Mouse (Mus musculus): Measurements from ENCODE around the gene Itga11. TPM values are rescaled to one million over a fixed set of nuclear protein-coding genes. Genes with fewer than 3 reads are reported as not detected.
"Not testable (repeated sequence)": the region's sequence is repeated elsewhere in the genome, so short reads cannot be mapped to it uniquely, and the experiment has no call there.

Itga11 gene
- polyA plus RNA-seq, 1 experiment, result 2.7 TPM

DNA sequence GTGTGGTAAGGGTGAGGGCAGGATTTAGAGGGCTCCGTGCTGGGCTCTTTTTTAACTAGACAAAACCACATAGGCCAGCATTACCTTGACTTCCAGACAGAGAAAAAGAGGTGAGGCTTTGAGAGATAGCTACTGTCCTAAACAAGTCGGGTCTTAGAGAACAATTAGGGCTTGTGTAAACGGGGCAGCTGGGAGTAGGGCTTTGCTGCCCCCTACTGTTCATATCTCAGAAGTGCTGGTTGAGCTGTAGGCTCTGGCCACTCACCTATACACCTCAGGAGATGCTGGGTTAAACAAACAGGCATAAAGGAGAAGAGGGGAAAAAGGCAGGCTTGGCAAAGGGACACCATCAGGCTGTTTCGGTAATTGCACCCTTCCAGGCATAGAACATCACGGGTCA lies 99.8 kb downstream of the Itga11 start:
- H3K4me1 ChIP-seq, result peaks cover 14% of the 10 kb centered on the region
- H3K27me3 ChIP-seq (replicated peaks), result peaks cover 22% of the 10 kb centered on the region
- H3K36me3 ChIP-seq (replicated peaks; ENCODE audit: low read length), result no peaks in the 10 kb centered on the region
- no peak overlapping the region for H3K4me3 ChIP-seq (replicated peaks)
- H3K9me3 ChIP-seq, result no peaks in the 10 kb centered on the region
- TF ChIP-seq GATA1 (IDR thresholded peaks at IDR 0.05; ENCODE audit: borderline replicate concordance, low read length) (no peak), FLI1 (IDR thresholded peaks at IDR 0.05; ENCODE audit: low read length) (no peak)

GRCm38 (mm10) chr9:62778721-62779120 lies 101.1 kb downstream of the Itga11 start:
- no peak for TF ChIP-seq GATA1 (IDR thresholded peaks at IDR 0.05; ENCODE audit: borderline replicate concordance, low read length)
- no peak for TF ChIP-seq FLI1 (IDR thresholded peaks at IDR 0.05; ENCODE audit: low read length)
- Histone ChIP-seq H3K4me3 (replicated peaks) (no peak overlapping the region), H3K4me1 (peaks cover 20% of the 10 kb centered on the region), H3K27me3 (replicated peaks) (peaks cover 16% of the 10 kb centered on the region), H3K9me3 (no peaks in the 10 kb centered on the region), H3K36me3 (replicated peaks; ENCODE audit: low read length) (no peaks in the 10 kb centered on the region)

GRCm38 (mm10) chr9:62781965-62782364 lies 104.3 kb downstream of the Itga11 start:
- no peak for TF ChIP-seq GATA1 (IDR thresholded peaks at IDR 0.05; ENCODE audit: borderline replicate concordance, low read length)
- TF ChIP-seq FLI1 (IDR thresholded peaks at IDR 0.05; ENCODE audit: low read length), result no peak
- Histone ChIP-seq H3K36me3 (replicated peaks; ENCODE audit: low read length) (peaks cover 2% of the 10 kb centered on the region), H3K4me3 (replicated peaks) (no peak overlapping the region), H3K4me1 (peaks cover 27% of the 10 kb centered on the region), H3K9me3 (no peaks in the 10 kb centered on the region), H3K27me3 (replicated peaks) (peaks cover 10% of the 10 kb centered on the region)

DNA sequence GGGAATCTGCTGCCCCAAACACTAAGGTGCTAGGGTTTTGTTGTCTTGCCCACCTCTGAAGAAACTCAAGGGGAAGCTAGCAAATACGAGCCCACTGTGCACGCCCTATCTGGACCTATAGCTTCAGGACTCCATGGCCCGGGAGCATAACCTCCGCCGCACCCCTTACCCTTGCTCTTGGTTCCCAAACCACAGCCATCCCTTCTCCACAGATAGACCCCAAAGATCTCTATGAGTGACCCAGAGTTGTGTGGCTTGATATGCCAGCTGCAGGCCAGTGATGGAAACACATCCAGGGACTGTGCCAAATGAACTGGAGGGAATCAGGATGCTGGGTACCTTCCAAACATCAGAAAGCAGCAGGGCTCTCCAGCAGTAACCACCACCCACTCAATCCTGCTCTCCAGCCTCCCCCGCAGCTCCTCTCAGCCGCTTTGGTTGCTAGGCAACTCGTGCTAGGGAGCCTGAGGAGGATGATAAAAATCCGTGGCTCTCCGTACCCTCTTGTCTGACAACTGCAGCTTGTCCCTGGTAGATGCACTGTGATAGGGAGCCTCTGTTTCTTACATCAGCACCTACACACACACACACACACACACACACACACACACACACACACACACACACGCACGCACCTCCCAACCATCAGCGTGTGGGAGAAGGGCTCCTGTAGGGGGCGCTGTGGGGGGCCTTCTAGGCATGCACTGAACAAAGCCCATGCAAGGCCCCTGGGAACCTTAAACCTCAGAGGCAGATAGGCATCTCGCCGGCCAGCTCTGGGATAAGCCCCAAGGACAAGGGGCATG lies 105.6 kb downstream of the Itga11 start:
- TF ChIP-seq GATA1 (IDR thresholded peaks at IDR 0.05; ENCODE audit: borderline replicate concordance, low read length) (no peak), FLI1 (IDR thresholded peaks at IDR 0.05; ENCODE audit: low read length) (no peak)
- Histone ChIP-seq H3K36me3 (replicated peaks; ENCODE audit: low read length) (peaks cover 2% of the 10 kb centered on the region), H3K9me3 (no peaks in the 10 kb centered on the region)

GRCm38 (mm10) chr9:62784233-62784632 lies 106.6 kb downstream of the Itga11 start:
- no peak overlapping the region for H3K4me3 ChIP-seq (replicated peaks)
- H3K4me1 ChIP-seq, result peaks cover 21% of the 10 kb centered on the region
- TF ChIP-seq GATA1 (IDR thresholded peaks at IDR 0.05; ENCODE audit: borderline replicate concordance, low read length) (no peak), FLI1 (IDR thresholded peaks at IDR 0.05; ENCODE audit: low read length) (no peak)
- peaks cover 3% of the 10 kb centered on the region for H3K27me3 ChIP-seq (replicated peaks)
- peaks cover 2% of the 10 kb centered on the region for H3K36me3 ChIP-seq (replicated peaks; ENCODE audit: low read length)
- no peaks in the 10 kb centered on the region for H3K9me3 ChIP-seq

More for the DNA sequence above, 105.6 kb downstream of the Itga11 start:
- peaks cover 10% of the 10 kb centered on the region for H3K27me3 ChIP-seq (replicated peaks)
- H3K4me1 ChIP-seq, result peaks cover 21% of the 10 kb centered on the region
- H3K4me3 ChIP-seq (replicated peaks), result no peak overlapping the region

GRCm38 (mm10) chr9:62786721-62787120 lies 109.1 kb downstream of the Itga11 start:
- TF ChIP-seq GATA1 (IDR thresholded peaks at IDR 0.05; ENCODE audit: borderline replicate concordance, low read length) (no peak), FLI1 (IDR thresholded peaks at IDR 0.05; ENCODE audit: low read length) (no peak)
- H3K27me3 ChIP-seq (replicated peaks), result peaks cover under 1% of the 10 kb centered on the region
- no peak overlapping the region for H3K4me3 ChIP-seq (replicated peaks)
- H3K4me1 ChIP-seq, result peaks cover 21% of the 10 kb centered on the region
- H3K36me3 ChIP-seq (replicated peaks; ENCODE audit: low read length), result peaks cover 9% of the 10 kb centered on the region
- H3K9me3 ChIP-seq, result no peaks in the 10 kb centered on the region

GRCm38 (mm10) chr9:62789856-62790255 lies 112.2 kb downstream of the Itga11 start:
- Histone ChIP-seq H3K36me3 (replicated peaks; ENCODE audit: low read length) (peaks cover 33% of the 10 kb centered on the region), H3K9me3 (no peaks in the 10 kb centered on the region), H3K27me3 (replicated peaks) (no peaks in the 10 kb centered on the region), H3K4me1 (peaks cover 17% of the 10 kb centered on the region), H3K4me3 (replicated peaks) (no peak overlapping the region)
- TF ChIP-seq FLI1 (IDR thresholded peaks at IDR 0.05; ENCODE audit: low read length) (no peak), GATA1 (IDR thresholded peaks at IDR 0.05; ENCODE audit: borderline replicate concordance, low read length) (no peak)

- Histone ChIP-seq H3K36me3 (replicated peaks; ENCODE audit: low read length) (peaks cover 71% of the 10 kb centered on the region), H3K4me1 (peaks cover 17% of the 10 kb centered on the region; the same call in 1 of the 2 replicates)
- not testable (repeated sequence) for H3K9me3 ChIP-seq; H3K27me3 ChIP-seq (replicated peaks); H3K4me3 ChIP-seq (replicated peaks)
These were observed 121.6 kb downstream of the Itga11 start for GRCm38 (mm10) chr9:62799218-62799617.

GRCm38 (mm10) chr9:62810095-62810494 lies 132.5 kb downstream of the Itga11 start:
- TF ChIP-seq FLI1 (IDR thresholded peaks at IDR 0.05; ENCODE audit: low read length) (no peak), GATA1 (IDR thresholded peaks at IDR 0.05; ENCODE audit: borderline replicate concordance, low read length) (no peak)
- H3K27me3 ChIP-seq (replicated peaks), result no peaks in the 10 kb centered on the region
- peaks cover 8% of the 10 kb centered on the region for H3K36me3 ChIP-seq (replicated peaks; ENCODE audit: low read length)
- H3K4me1 ChIP-seq, result peaks cover 51% of the 10 kb centered on the region
- H3K4me3 ChIP-seq (replicated peaks), result peak overlapping the region; percentile 100
- no peaks in the 10 kb centered on the region for H3K9me3 ChIP-seq

All from megakaryocyte, embryonic 14.5 days (primary cell).